Mouse (Mus musculus) hindbrain, embryonic 11.5 days (tissue): Measurements from ENCODE around the gene Bola1. TPM values are rescaled to one million over a fixed set of nuclear protein-coding genes. Genes with fewer than 3 reads are reported as not detected.
"Not testable (repeated sequence)": the region's sequence is repeated elsewhere in the genome, so short reads cannot be mapped to it uniquely, and the experiment has no call there.

Experiments
- ATAC-seq: fragments of 200-750 bp; cut with Nextera tagmentation; 2 replicates; pipeline ENCODE4 v1.8.0; 2017; ENCODE audit warnings: mild to moderate bottlenecking, moderate TSS enrichment, moderate library complexity; ENCODE audit not compliant: low FRiP score
- DNase-seq: peaks from one replicate; pipeline ENCODE4 v3.0.0-alpha.2; 2015; ENCODE audit warnings: low spot score
- H3K27ac ChIP-seq: fragments of 300-500 bp; sonication (generic); 2 replicates; pipeline ENCODE4 v1.5.1; 2014; ENCODE audit warnings: mild to moderate bottlenecking, low read depth, low read length
- H3K27me3 ChIP-seq: fragments of 300-500 bp; sonication (generic); 2 replicates; pipeline ENCODE4 v1.6.1; 2014; ENCODE audit warnings: mild to moderate bottlenecking, low read length, moderate library complexity, mixed read lengths; ENCODE audit not compliant: control insufficient read depth, insufficient read depth
- H3K36me3 ChIP-seq: fragments of 300-500 bp; sonication (generic); 2 replicates; pipeline ENCODE4 v1.6.1; 2014; ENCODE audit warnings: mild to moderate bottlenecking, low read length, moderate library complexity, mixed read lengths; ENCODE audit not compliant: control insufficient read depth, insufficient read depth
- H3K4me1 ChIP-seq: fragments of 300-500 bp; sonication (generic); replicated peaks from 2 replicates; pipeline ENCODE4 v1.6.1; 2014; ENCODE audit warnings: low read length, mixed read lengths; ENCODE audit not compliant: control insufficient read depth, insufficient read depth
- H3K4me2 ChIP-seq: fragments of 300-500 bp; sonication (generic); replicated peaks from 2 replicates; pipeline ENCODE4 v1.6.1; 2014; ENCODE audit warnings: mild to moderate bottlenecking, low read depth, low read length
- H3K4me3 ChIP-seq: fragments of 300-500 bp; sonication (generic); 2 replicates; pipeline ENCODE4 v1.5.1; 2014; ENCODE audit warnings: low read depth, low read length
- H3K9ac ChIP-seq: fragments of 300-500 bp; sonication (generic); 2 replicates; pipeline ENCODE4 v1.6.1; 2014; ENCODE audit warnings: low read depth, low read length
- H3K9me3 ChIP-seq: fragments of 300-500 bp; sonication (generic); 2 replicates; pipeline ENCODE4 v1.6.1; 2016; ENCODE audit warnings: low read length; ENCODE audit not compliant: control insufficient read depth
- WGBS: fragments of 180-500 bp; shearing (Covaris S2); extraction: QIAGEN DNeasy Blood & Tissue Kit; methylation state at CpG from one replicate; pipeline ENCODE4 v1.1.7; 2014; 5-methylcytosine and 5-hydroxymethylcytosine counted together
- polyA plus RNA-seq: library from polyadenylated mRNA; unstranded; fragments of >200 nt; fragmentation: Nextera tagmentation; extraction: Ambion mirVana; gene quantifications from 2 replicates; pipeline ENCODE4 v1.2.1, GENCODE M21; 2014

Bola1 gene
- polyA plus RNA-seq, 1 experiment from 2014 or later = 73.3 TPM

- no peak for DNase-seq
- Histone ChIP-seq H3K27me3 (no peaks in the 10 kb centered on the region), H3K9me3 (no peaks in the 10 kb centered on the region), H3K4me1 (peaks cover 4% of the 10 kb centered on the region; the same call in 1 of the 2 replicates), H3K27ac (0 out of 2 replicates have a peak overlapping the region, but pooled peaks have one; percentile 96), H3K4me3 (peak overlapping the region; percentile 46; the same call in 1 of the 2 replicates), H3K4me2 (peak overlapping the region; percentile 57; the same call in 1 of the 2 replicates), H3K36me3 (no peaks in the 10 kb centered on the region), H3K9ac (peak overlapping the region; percentile 79; the same call in 1 of the 2 replicates)
- 82% methylated on average over 7 of the region's 7 CpGs for WGBS
- ATAC-seq = no peak
Observed at GRCm38 (mm10) chr3:96243921-96244572, 24.5 kb upstream of the Bola1 start.

GRCm38 (mm10) chr3:96240799-96241197 is 21.3 kb upstream of the Bola1 start:
- peaks cover 6% of the 10 kb centered on the region; the same call in 1 of the 2 replicates for H3K4me1 ChIP-seq
- DNase-seq (no peak), ATAC-seq (no peak)
- 75% methylated on average over 9 of the region's 9 CpGs for WGBS
- no peaks in the 10 kb centered on the region for H3K9me3 ChIP-seq
- peak overlapping the region; percentile 77 for H3K27ac ChIP-seq
- H3K4me2 ChIP-seq = peak overlapping the region; percentile 21; the same call in 1 of the 2 replicates
- H3K4me3 ChIP-seq = no peak overlapping the region
- H3K36me3 ChIP-seq = no peaks in the 10 kb centered on the region
- no peaks in the 10 kb centered on the region for H3K27me3 ChIP-seq
- peak overlapping the region; percentile 42; the same call in 1 of the 2 replicates for H3K9ac ChIP-seq

GRCm38 (mm10) chr3:96239949-96240798 is 20.7 kb upstream of the Bola1 start, which contains the start of gene Hist2h2aa2:
TSS of gene Hist2h2aa2 (minus strand) at chr3:96240276.
- H3K4me2 ChIP-seq = peak within 1 kb of the TSS; percentile 29; the same call in 1 of the 2 replicates
- peak within 1 kb of the TSS; percentile 77 for H3K27ac ChIP-seq
- peak within 1 kb of the TSS; percentile 18; the same call in 1 of the 2 replicates for H3K4me3 ChIP-seq
- H3K9me3 ChIP-seq, H3K4me1 ChIP-seq, H3K27me3 ChIP-seq, H3K36me3 ChIP-seq: not testable (repeated sequence)
- peak within 1 kb of the TSS; percentile 42; the same call in 1 of the 2 replicates for H3K9ac ChIP-seq
- peak; percentile 85 for ATAC-seq
- DNase-seq = peak; percentile 71
- WGBS = 4% methylated on average over 27 of the region's 85 CpGs

- H3K4me1 ChIP-seq, H3K36me3 ChIP-seq, H3K9me3 ChIP-seq, H3K27me3 ChIP-seq, DNase-seq: not testable (repeated sequence)
- H3K4me2 ChIP-seq = peak within 1 kb of the TSS; percentile 49
- H3K27ac ChIP-seq = peak within 1 kb of the TSS; percentile 74
- ATAC-seq = peak; percentile 93
- H3K9ac ChIP-seq = peak within 1 kb of the TSS; percentile 72
- 1% methylated on average over 18 of the region's 68 CpGs for WGBS
- peak within 1 kb of the TSS; percentile 37 for H3K4me3 ChIP-seq
Observed at GRCm38 (mm10) chr3:96238954-96239793, 19.7 kb upstream of the Bola1 start, which contains the start of gene Hist2h3c2. TSS of gene Hist2h3c2 (minus strand) at chr3:96239127.

GRCm38 (mm10) chr3:96237904-96238511 is 18.5 kb upstream of the Bola1 start:
- Histone ChIP-seq H3K27me3 (no peaks in the 10 kb centered on the region), H3K4me1 (peaks cover 3% of the 10 kb centered on the region; the same call in 1 of the 2 replicates), H3K27ac (peak overlapping the region; percentile 74), H3K4me3 (peak overlapping the region; percentile 37), H3K36me3 (no peaks in the 10 kb centered on the region), H3K4me2 (peak overlapping the region; percentile 49), H3K9ac (peak overlapping the region; percentile 72), H3K9me3 (no peaks in the 10 kb centered on the region)
- whole genome bisulfite sequencing = 0% methylated on average over 12 of the region's 12 CpGs
- DNase-seq (no peak), ATAC-seq (no peak)

- H3K4me1 ChIP-seq = peaks cover 3% of the 10 kb centered on the region; the same call in 1 of the 2 replicates
- peak; percentile 55 for DNase-seq
- no peaks in the 10 kb centered on the region for H3K27me3 ChIP-seq
- no peak for ATAC-seq
- peak overlapping the region; percentile 72 for H3K9ac ChIP-seq
- H3K27ac ChIP-seq = 0 out of 2 replicates have a peak overlapping the region, but pooled peaks have one; percentile 30
- peak overlapping the region; percentile 37 for H3K4me3 ChIP-seq
- 33% methylated on average over 7 of the region's 7 CpGs for WGBS
- no peaks in the 10 kb centered on the region for H3K9me3 ChIP-seq
- no peaks in the 10 kb centered on the region for H3K36me3 ChIP-seq
- H3K4me2 ChIP-seq = peak overlapping the region; percentile 49
Observed at GRCm38 (mm10) chr3:96237335-96237903, 17.9 kb upstream of the Bola1 start.

- H3K4me2 ChIP-seq = peak overlapping the region; percentile 49
- ATAC-seq = no peak
- peak overlapping the region; percentile 16 for H3K4me3 ChIP-seq
- H3K9me3 ChIP-seq = no peaks in the 10 kb centered on the region
- H3K9ac ChIP-seq = peak overlapping the region; percentile 72; the same call in 1 of the 2 replicates
- DNase-seq = peak; percentile 23
- 0 out of 2 replicates have a peak overlapping the region, but pooled peaks have one; percentile 30 for H3K27ac ChIP-seq
- no peaks in the 10 kb centered on the region for H3K27me3 ChIP-seq
- 94% methylated on average over 4 of the region's 4 CpGs for WGBS
- H3K4me1 ChIP-seq = peaks cover 3% of the 10 kb centered on the region; the same call in 1 of the 2 replicates
- H3K36me3 ChIP-seq = no peaks in the 10 kb centered on the region
Observed at GRCm38 (mm10) chr3:96236834-96237334, 17.4 kb upstream of the Bola1 start.
